Mouse (Mus musculus): ENCODE results near the gene Amotl1. TPM values are rescaled to one million over a fixed set of nuclear protein-coding genes. Genes with fewer than 3 reads are reported as not detected.
"Not testable (repeated sequence)": the region's sequence is repeated elsewhere in the genome, so short reads cannot be mapped to it uniquely, and the experiment has no call there.

The Amotl1 gene
- total RNA-seq (2021) = 10 to 100 TPM; 57.6 to 60.4 TPM
- long read RNA-seq, experiment 1, partial matches to known transcripts = 1 of 9 reads
- long read RNA-seq, experiment 1, other reads (novel, unspliced or antisense) = 8 of 9 reads
- long read RNA-seq, experiment 2, partial matches to known transcripts = 0 of 9 reads
- long read RNA-seq, experiment 2, other reads (novel, unspliced or antisense) = 9 of 9 reads

- DNase-seq = no peak
Measured at GRCm38 (mm10) chr9:14644956-14645355, at the start of gene Amotl1. TSS of gene Amotl1 (minus strand) at chr9:14645056.

- peak; percentile 53 to 66 for DNase-seq
Measured at GRCm38 (mm10) chr9:14689376-14690108, 44.7 kb upstream of the Amotl1 start.

GRCm38 (mm10) chr9:14684363-14684762, 39.5 kb upstream of the Amotl1 start:
- DNase-seq = no peak

- no peak for DNase-seq
Measured at GRCm38 (mm10) chr9:14682741-14683140, 37.9 kb upstream of the Amotl1 start.

GRCm38 (mm10) chr9:14680584-14680983, 35.7 kb upstream of the Amotl1 start:
- DNase-seq = no peak

GRCm38 (mm10) chr9:14675707-14676691, 31.1 kb upstream of the Amotl1 start:
- DNase-seq = no peak

- no peak for DNase-seq
Measured at GRCm38 (mm10) chr9:14674506-14674905, 29.6 kb upstream of the Amotl1 start.

- DNase-seq = no peak
Measured at GRCm38 (mm10) chr9:14673109-14673508, 28.3 kb upstream of the Amotl1 start.

- DNase-seq = not testable (repeated sequence)
Measured at GRCm38 (mm10) chr9:14671965-14672364, 27.1 kb upstream of the Amotl1 start.

- no peak for DNase-seq
Measured at GRCm38 (mm10) chr9:14668382-14668781, 23.5 kb upstream of the Amotl1 start.

- no peak for DNase-seq
Measured at GRCm38 (mm10) chr9:14666071-14666470, 21.2 kb upstream of the Amotl1 start.

- DNase-seq = peak; percentile 50 to 61
Measured at GRCm38 (mm10) chr9:14663591-14663990, 18.7 kb upstream of the Amotl1 start.

GRCm38 (mm10) chr9:14662876-14663275, 18.0 kb upstream of the Amotl1 start:
- DNase-seq = peak; percentile 18 to 29

GRCm38 (mm10) chr9:14662138-14662537, 17.3 kb upstream of the Amotl1 start:
- DNase-seq = no peak

- DNase-seq = no peak
Measured at GRCm38 (mm10) chr9:14657926-14658325, 13.1 kb upstream of the Amotl1 start.

- no peak for DNase-seq
Measured at GRCm38 (mm10) chr9:14654010-14654409, 9.2 kb upstream of the Amotl1 start.

GRCm38 (mm10) chr9:14652761-14653160, 7.9 kb upstream of the Amotl1 start:
- DNase-seq = peak in 1 of 2 experiments; percentile 26

- peak; percentile 29 to 45 for DNase-seq
Measured at GRCm38 (mm10) chr9:14647849-14648248, 3.0 kb upstream of the Amotl1 start.

GRCm38 (mm10) chr9:14646641-14647040, 1.8 kb upstream of the Amotl1 start:
- DNase-seq = no peak

GRCm38 (mm10) chr9:14646061-14646460, 1.2 kb upstream of the Amotl1 start:
- no peak for DNase-seq

GRCm38 (mm10) chr9:14643328-14643727, 1.5 kb downstream of the Amotl1 start:
- no peak for DNase-seq

GRCm38 (mm10) chr9:14642251-14643021, 2.4 kb downstream of the Amotl1 start:
- DNase-seq = peak; percentile 36 to 64
